Mouse (Mus musculus) liver, adult (tissue): ENCODE data around the gene Nrxn2.

Experiments
- GATA4 ChIP-seq: IDR thresholded peaks from 2 replicates; pipeline ENCODE4 v1.6.1; 2014; ENCODE audit warnings: mild to moderate bottlenecking, low read length; ENCODE audit not compliant: insufficient replicate concordance

Nrxn2 gene

DNA sequence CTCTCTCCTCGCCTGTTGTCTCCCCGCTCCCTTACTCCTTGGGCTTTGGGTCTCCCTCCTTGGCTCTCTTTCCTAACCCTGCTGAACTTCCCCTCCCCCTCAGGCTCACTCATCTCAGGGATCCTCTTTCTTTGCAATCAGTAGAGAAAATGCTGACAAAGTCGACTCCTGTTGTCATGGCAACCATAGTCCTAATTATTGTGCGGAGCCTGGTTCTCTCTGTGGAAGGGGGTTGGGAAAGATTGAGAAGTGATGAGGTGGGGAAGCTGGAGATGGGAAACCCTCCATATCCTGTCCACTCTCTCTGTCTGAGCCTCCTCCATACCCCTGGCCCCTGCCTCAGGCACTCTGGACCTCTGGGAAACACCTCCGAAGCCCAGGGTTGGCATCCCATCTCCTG is 100.1 kb downstream of the Nrxn2 start:
- no peak for TF ChIP-seq GATA4

DNA sequence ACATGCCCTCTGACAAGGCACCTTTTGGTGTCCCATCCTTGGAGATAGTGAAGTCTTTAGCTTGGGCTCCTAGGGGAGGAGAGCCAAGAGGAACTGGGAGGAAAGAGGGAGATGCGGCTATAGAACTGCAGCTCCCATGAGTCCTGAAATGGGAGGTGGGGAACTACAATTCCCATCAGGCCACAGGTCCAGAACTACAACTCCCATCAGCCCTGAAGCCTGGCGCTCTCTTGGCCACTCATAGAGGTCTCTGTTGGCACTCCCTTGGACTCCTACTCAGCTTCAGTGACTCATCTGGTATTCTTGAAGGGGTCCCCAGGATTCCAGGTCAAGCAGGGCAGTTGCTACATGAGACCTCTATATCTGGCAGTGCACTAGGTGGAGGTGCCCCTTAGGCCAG is 101.0 kb downstream of the Nrxn2 start:
- no peak for TF ChIP-seq GATA4

DNA sequence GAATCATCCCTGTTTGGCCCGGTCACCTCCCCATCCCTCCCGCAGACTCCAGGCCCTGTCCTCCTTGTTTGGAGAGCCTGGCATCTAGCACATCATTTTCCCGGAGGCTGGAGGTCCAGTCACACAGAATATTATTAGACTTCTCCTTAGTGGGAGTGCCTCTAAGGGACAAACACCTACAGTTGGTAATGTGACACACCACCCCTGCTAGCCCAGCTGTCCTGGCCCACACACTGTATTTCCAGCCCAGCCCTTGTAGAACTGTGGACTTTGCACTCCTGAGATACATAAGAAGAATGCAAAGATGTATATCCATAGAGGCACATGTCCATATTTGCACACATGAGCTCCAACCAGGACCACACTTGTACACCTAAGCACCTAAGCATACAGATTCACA is 103.1 kb downstream of the Nrxn2 start:
- TF ChIP-seq GATA4 = no peak

DNA sequence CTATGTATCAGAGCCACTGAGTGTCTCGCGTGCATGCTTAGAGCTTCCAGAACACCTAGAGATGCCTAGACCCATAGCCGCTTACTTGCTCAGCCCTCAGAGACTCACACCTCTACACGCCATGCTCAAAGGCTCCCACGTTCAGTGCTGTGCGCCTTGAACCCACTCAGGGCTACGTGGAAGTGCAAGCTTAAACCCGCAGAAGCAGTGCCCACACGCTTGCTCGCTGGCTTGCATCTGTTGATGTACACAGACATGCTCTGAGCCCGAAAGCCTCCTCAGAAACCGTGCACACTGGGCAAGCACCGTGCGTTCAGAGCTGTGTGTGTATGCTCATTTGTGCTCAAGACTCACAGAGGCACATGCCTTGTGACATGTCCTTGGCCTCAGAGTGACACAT is 103.8 kb downstream of the Nrxn2 start:
- TF ChIP-seq GATA4 = no peak

DNA sequence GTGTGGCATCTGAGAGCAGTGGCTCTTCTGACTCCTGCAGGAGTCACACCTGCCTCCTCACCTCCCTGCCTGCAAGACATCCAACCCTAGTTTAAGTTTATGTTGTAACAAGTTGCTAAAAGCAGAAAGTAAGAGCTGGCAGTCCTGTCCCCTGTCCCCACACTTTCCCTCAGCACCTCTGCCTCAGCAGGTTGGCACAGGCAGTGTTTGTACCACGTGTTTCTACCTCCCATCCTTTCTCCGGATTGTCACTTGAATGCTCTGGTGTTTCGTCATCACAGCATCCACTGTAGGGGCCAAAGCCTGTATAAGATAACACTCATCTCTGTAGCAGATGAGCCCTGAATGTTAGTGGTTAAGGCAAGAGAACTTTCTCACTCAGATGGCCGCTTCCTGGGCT is 106.5 kb downstream of the Nrxn2 start:
- TF ChIP-seq GATA4 = no peak

DNA sequence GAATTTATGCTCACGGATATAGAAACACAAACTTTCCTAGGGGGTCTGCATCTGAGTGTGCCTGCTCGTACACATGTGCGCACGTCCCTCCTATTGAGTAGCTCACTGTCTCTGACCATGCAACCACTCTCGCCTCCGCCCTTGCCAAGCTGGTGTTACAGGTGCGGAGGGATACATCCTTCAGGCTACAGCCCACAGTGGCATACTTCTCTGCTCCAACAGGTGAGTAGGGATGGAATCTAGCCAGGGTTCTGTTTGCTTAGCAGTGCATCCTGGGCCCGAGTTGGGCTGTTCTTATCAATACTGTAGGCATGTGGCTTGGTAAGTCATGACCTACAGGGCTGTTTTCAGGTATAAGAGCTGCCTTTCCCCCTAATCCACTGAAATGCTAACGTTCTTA is 107.5 kb downstream of the Nrxn2 start:
- TF ChIP-seq GATA4 = no peak

DNA sequence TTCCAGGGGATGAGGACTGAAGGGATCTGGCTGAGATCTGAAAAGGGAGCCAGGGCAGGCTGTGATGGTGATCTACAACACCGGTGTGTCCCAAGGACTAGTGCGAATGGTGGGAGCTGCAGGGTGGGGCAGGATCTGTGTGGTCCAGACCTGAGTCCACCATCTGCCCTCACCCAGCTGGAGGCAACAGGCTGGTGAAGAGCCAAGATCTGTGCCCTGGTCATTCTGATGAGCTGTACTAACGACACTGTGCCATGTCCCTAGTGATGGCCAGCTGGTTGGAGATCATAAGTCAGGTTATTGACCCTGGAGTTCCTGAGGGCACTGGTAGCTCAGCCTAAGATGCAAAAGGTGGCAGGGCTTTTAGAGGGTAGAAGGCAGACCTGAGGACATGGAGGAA is 108.9 kb downstream of the Nrxn2 start:
- no peak for TF ChIP-seq GATA4

DNA sequence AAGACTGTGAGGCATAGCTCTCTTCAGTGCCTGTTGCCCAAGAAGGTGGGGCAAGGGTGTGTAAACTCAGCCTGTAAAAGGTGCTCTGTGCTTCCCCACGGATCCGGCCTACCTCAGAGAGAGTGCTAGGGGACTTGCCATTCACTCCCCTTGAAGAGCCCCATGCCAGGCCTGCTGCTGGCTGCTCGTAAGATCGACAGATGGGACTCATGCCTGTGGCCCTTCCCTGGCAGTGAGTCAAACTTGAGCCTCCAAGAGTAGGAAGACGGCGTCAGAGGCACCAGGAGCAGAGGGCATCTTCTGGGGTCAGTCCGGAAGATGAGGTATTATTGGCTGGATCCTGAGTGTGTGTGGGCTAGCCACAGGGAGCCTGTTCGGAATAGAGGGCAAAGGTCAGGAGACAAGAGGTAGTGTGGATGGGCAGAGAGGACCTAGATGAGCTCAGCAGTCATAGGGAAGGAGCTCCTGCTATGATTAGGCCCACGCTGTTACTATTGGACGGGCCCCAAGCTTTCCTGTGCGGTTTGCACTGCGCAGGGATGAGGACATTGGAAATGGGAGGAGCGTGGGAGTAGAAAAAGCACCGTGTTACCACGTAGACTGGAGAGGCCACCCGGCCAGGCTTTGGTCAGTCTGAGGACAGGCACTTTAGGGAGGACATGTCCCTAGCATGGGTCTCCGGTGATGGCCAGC is 109.5 kb downstream of the Nrxn2 start:
- TF ChIP-seq GATA4 = no peak

DNA sequence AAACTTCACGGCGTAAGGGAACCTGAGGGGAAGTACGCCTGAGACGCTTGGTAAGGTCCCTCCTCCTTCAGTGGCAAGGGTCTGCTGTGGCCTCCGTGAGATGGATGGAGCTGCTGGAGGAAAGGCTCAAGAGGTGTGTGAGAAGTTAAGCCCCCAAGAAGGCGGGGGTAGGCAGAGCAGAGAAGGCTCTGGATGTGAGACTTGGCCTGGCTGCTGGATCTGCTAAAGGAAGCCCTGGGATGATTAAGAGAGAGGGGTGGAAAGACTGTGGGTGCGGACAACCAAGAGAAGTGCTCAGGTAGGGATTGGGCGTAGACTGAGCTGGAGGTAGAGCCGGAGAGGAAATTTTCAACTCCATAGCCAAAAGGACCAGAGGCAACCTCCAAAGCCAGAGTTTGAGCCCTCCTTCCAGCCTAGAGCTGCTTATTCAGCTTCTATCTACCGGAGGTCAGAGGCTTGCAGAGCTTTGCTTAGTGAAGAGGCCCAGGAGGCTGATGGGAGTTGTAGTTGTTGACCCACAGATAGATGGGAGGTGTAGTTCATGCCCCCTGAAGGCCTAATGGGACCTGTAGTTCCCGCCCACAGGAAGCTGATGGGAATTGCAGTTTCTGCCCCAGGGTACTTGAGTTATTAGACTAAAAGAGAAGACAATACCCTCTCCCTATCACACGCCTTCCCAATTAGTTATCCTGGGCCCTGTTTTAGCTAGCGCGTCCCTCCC is 110.9 kb downstream of the Nrxn2 start:
- TF ChIP-seq GATA4 = no peak; the same call in 1 of the 2 replicates

DNA sequence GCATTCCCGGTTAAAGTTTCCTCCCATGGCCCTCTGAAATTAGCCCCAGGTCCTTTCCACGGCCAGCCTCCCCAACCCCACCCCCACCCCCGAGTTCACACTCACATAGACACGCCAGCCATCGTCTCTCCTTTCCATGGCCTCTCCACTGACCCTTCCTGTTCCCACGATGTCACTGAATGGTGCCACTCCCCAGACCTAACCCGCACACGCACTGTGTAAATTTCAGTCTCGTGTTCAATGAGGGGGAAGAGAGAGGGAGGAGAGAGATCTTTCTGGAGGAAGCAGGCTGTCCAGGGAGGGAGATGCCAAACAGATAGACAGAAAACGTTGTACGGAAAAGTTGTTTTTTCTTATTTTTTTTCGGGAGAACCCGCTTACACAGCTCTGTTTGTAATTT is 111.8 kb downstream of the Nrxn2 start:
- no peak for TF ChIP-seq GATA4

DNA sequence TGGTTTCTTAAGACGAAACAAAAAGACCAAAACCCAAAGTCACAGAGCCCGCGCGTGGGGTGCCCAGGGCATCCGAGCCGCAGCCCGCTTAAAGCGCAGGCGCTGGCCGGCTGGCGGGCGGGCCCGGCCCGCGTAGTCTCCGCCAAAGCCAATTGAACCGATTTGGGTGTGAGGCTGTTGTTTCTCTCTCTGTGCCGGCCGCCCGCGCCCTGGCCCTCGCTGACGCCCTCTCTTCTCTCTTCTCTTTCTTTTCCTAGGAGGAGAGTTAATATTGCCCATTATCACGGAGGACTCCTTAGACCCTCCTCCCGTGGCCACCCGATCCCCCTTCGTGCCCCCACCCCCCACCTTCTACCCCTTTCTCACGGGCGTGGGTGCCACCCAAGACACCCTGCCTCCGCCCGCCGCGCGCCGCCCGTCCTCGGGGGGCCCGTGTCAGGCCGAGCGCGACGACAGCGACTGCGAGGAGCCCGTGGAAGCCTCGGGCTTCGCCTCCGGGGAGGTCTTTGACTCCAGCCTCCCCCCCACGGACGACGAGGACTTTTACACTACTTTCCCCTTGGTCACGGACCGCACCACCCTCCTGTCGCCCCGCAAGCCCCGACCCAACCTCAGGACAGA is 112.6 kb downstream of the Nrxn2 start:
- TF ChIP-seq GATA4 = no peak

DNA sequence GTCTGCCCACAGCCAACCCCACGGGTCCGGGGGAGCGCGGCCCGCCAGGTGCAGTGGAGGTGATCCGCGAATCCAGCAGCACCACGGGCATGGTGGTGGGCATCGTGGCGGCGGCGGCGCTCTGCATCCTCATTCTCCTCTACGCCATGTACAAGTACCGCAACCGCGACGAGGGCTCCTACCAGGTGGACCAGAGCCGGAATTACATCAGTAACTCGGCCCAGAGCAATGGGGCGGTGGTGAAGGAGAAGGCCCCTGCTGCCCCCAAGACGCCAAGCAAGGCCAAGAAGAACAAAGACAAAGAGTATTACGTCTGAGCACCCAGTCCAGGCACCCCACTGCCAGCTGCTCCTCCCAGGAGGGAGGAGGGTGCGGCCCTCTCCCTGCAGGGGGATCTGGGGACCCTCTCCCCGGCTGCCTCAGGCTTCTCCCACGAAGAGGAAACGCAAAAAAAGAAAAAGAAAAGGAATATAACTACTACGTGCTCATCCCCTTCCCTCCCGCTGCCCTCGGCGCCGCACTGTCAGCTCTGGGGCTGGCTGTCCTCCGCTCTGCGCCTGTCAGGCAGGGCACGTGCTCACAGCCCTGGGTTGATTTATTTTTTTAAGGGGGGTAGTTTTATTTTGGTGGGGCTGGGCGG is 113.4 kb downstream of the Nrxn2 start:
- no peak for TF ChIP-seq GATA4

DNA sequence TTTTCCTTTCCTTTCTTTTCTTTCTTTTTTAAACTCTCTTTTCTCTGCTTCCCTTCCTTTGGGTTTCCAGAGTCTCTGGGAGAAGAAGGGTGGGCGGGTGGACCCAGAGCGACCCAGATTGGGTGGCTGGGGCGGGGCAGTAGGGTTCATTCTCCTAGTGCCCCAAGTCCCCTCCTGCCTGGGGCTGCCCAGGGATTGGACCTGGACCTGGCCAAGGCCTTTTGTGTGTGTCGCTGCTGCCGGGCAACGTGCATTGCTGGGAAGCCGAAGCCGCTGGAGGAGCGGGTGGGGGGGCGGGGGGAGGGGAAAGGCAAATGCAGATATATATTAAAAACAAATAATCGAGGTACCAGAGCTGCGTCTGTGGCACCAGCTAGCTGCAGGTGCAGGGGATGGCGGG is 114.1 kb downstream of the Nrxn2 start:
- TF ChIP-seq GATA4 = no peak

DNA sequence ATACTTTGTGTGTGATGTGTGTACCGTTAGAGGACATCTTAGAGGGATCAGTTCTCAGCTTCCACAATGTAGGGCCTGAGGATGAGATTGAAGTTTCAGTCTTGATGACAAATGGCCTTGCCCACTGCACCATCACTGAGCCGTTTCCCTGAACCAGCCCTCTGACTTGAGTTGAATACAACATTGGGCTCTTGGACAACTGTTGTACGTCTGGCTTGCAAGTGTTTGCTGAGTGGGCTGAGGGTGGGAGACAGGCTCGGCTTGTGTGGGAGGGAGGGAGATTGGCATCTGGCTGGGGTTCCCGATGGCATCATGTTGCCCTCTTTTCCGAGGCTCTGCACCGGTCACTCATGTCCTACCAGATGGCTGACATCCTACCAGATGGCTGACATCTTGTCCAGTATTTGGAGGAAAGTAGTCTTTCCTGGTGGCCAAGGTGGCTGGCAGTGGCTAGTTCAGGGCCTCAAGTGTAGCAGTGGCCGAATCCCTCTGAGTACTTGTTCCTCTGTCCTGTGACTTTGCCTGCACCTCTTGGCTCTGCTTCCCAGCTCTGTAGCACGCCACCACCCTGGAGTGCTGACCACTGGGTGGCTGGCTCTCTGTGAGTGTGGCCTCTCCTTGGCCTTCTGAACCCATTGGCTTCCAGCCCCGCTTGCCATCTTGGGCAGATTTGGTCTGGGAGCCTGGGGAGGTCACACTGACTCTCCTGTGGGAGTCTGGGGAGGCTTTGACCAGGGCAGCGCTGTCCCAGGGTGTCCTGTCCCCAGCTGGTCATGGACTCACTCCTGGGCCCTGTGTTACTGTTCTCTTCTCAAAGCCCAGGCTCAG is 115.0 kb downstream of the Nrxn2 start:
- no peak for TF ChIP-seq GATA4

DNA sequence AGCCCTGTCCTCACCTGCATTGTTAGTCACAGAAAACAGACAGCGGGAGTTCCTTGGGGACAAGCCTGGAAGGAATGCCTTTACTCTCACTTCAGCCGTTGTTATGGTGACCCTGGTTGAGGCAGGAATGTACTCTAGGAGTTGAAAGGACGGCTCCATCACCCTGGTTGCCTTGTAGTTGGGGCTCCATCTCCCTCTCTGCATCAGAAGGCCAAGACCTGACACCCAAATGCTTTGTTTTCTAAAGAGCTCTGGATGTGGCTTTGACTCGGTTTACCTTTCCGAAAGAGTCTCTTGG is 115.5 kb downstream of the Nrxn2 start:
- TF ChIP-seq GATA4 = no peak
